Mouse (Mus musculus): ENCODE measurements around the gene Ncam1. TPM values are rescaled to one million over a fixed set of nuclear protein-coding genes. Genes with fewer than 3 reads are reported as not detected.
A peak's percentile ranks its signal among the peaks of the same experiment; 100 is the strongest.

The Ncam1 gene
- polyA plus RNA-seq, 1 experiment, result 6.9 TPM

- H3K4me3 ChIP-seq (replicated peaks; ENCODE audit: control insufficient read depth, low read depth, low read length), result no peak overlapping the region
- H3K4me1 ChIP-seq (ENCODE audit: control insufficient read depth, insufficient read depth, low read length), result no peaks in the 10 kb centered on the region
- 57% methylated on average over 4 of the region's 4 CpGs for WGBS
- no peak overlapping the region for H3K27ac ChIP-seq (ENCODE audit: control insufficient read depth, insufficient read depth, low read depth, low read length, poor library complexity)
- TF ChIP-seq CTCF (IDR thresholded peaks at IDR 0.05; ENCODE audit: control insufficient read depth, insufficient read depth, low read length) (no peak), POLR2A (IDR thresholded peaks at IDR 0.05; ENCODE audit: borderline replicate concordance, control insufficient read depth, low read depth, low read length) (no peak)
Measured at GRCm38 (mm10) chr9:49745696-49746095, 53.0 kb downstream of the Ncam1 start.

DNA sequence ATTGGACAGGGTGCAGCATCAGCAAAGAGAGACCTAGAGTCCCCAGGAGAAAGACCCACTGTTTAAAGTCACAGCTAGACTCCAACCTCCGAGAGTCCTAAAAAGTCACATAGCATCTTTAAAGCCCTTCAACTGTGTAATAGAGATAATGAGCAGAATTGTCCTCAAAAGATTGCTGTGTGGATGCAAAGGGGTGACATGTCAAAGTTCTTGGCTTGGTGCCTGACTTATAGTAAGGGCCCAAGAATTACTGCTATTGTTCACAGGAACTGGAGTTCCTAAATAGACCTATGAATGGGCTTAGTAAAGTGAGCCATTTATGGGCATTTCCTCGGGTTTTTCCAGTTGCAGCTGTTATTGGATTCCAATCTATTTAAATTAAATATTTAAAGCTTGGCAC is 54.4 kb downstream of the Ncam1 start:
- Histone ChIP-seq H3K27ac (ENCODE audit: control insufficient read depth, insufficient read depth, low read depth, low read length, poor library complexity) (no peak overlapping the region), H3K4me1 (ENCODE audit: control insufficient read depth, insufficient read depth, low read length) (no peaks in the 10 kb centered on the region), H3K4me3 (replicated peaks; ENCODE audit: control insufficient read depth, low read depth, low read length) (no peak overlapping the region)
- TF ChIP-seq CTCF (IDR thresholded peaks at IDR 0.05; ENCODE audit: control insufficient read depth, insufficient read depth, low read length), result no peak
- no peak for TF ChIP-seq POLR2A (IDR thresholded peaks at IDR 0.05; ENCODE audit: borderline replicate concordance, control insufficient read depth, low read depth, low read length)
- 67% methylated on average over 2 of the region's 2 CpGs for WGBS

DNA sequence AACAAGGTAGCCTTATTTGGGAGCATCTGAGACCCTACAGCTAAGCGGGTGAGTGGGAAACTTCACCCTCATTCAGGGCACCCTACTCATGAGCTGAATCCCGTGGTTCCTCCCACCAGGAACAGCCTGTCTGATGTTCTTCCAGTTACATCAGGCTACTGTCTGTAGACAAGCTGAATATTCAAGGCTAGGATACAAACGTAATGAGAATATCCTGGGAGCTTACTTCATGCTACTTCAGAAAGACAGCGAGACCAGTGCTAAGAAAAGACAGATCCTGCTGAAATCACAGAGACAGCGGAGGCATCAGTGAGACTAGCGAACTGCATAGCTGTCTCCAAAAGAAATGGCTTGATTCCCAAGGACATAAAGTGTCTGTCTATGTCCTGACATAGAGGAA is 58.8 kb downstream of the Ncam1 start:
- Histone ChIP-seq H3K4me1 (ENCODE audit: control insufficient read depth, insufficient read depth, low read length) (no peaks in the 10 kb centered on the region; the same call in 1 of the 2 replicates), H3K4me3 (replicated peaks; ENCODE audit: control insufficient read depth, low read depth, low read length) (no peak overlapping the region), H3K27ac (ENCODE audit: control insufficient read depth, insufficient read depth, low read depth, low read length, poor library complexity) (no peak overlapping the region)
- no peak for TF ChIP-seq CTCF (IDR thresholded peaks at IDR 0.05; ENCODE audit: control insufficient read depth, insufficient read depth, low read length)
- no peak for TF ChIP-seq POLR2A (IDR thresholded peaks at IDR 0.05; ENCODE audit: borderline replicate concordance, control insufficient read depth, low read depth, low read length)
- 80% methylated on average over 6 of the region's 6 CpGs for WGBS

- Histone ChIP-seq H3K27ac (ENCODE audit: control insufficient read depth, insufficient read depth, low read depth, low read length, poor library complexity) (no peak overlapping the region), H3K4me3 (replicated peaks; ENCODE audit: control insufficient read depth, low read depth, low read length) (no peak overlapping the region), H3K4me1 (ENCODE audit: control insufficient read depth, insufficient read depth, low read length) (peaks cover 1% of the 10 kb centered on the region)
- TF ChIP-seq CTCF (IDR thresholded peaks at IDR 0.05; ENCODE audit: control insufficient read depth, insufficient read depth, low read length) (no peak), POLR2A (IDR thresholded peaks at IDR 0.05; ENCODE audit: borderline replicate concordance, control insufficient read depth, low read depth, low read length) (no peak)
- 77% methylated on average over 1 of the region's 1 CpGs for WGBS
Measured at GRCm38 (mm10) chr9:49738546-49738945, 60.2 kb downstream of the Ncam1 start.

- WGBS, result 59% methylated on average over 6 of the region's 6 CpGs
- Histone ChIP-seq H3K27ac (ENCODE audit: control insufficient read depth, insufficient read depth, low read depth, low read length, poor library complexity) (no peak overlapping the region), H3K4me3 (replicated peaks; ENCODE audit: control insufficient read depth, low read depth, low read length) (no peak overlapping the region), H3K4me1 (ENCODE audit: control insufficient read depth, insufficient read depth, low read length) (peaks cover 1% of the 10 kb centered on the region)
- no peak for TF ChIP-seq CTCF (IDR thresholded peaks at IDR 0.05; ENCODE audit: control insufficient read depth, insufficient read depth, low read length)
Measured at GRCm38 (mm10) chr9:49737166-49737565, 61.6 kb downstream of the Ncam1 start.

DNA sequence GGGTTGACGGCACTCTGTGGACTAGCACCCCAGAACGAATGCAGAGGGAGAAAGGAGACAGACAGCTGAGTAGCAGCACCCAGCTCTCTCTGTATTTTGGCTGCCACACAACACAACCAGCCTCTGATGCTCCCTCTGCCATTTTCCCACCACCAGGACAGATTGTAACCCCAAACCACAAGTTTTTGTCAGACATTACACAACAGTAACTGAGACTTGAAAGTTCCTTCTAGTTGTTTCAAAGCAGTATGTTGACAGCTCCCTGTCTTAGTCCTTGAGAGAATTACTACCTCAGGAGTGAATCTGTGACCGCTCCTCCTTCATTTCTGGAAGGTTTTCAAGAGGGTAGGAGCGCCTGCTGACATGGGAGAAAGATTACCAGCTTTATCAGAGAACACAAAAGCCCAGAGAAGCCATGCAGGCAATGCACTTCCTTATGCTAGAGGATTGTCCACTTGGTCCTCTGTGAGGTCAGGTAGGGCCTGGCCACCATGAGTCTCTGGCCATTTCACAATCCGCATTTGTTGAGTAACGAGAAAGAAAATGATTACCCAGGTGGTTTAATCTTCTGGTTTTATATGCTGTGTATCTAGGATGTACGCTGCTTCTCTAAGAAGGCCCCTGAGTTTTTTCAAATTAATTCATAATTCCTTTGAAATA is 64.2 kb downstream of the Ncam1 start:
- TF ChIP-seq POLR2A (IDR thresholded peaks at IDR 0.05; ENCODE audit: borderline replicate concordance, control insufficient read depth, low read depth, low read length), result no peak
- TF ChIP-seq CTCF (IDR thresholded peaks at IDR 0.05; ENCODE audit: control insufficient read depth, insufficient read depth, low read length), result no peak
- WGBS, result 56% methylated on average over 7 of the region's 7 CpGs
- H3K4me1 ChIP-seq (ENCODE audit: control insufficient read depth, insufficient read depth, low read length), result peaks cover 1% of the 10 kb centered on the region
- H3K27ac ChIP-seq (ENCODE audit: control insufficient read depth, insufficient read depth, low read depth, low read length, poor library complexity), result peak overlapping the region; percentile 76
- no peak overlapping the region for H3K4me3 ChIP-seq (replicated peaks; ENCODE audit: control insufficient read depth, low read depth, low read length)

- Histone ChIP-seq H3K4me3 (replicated peaks; ENCODE audit: control insufficient read depth, low read depth, low read length) (no peak overlapping the region), H3K27ac (ENCODE audit: control insufficient read depth, insufficient read depth, low read depth, low read length, poor library complexity) (no peak overlapping the region; the same call in 1 of the 2 replicates), H3K4me1 (ENCODE audit: control insufficient read depth, insufficient read depth, low read length) (peaks cover 1% of the 10 kb centered on the region)
- 65% methylated on average over 5 of the region's 5 CpGs for WGBS
- no peak for TF ChIP-seq CTCF (IDR thresholded peaks at IDR 0.05; ENCODE audit: control insufficient read depth, insufficient read depth, low read length)
- no peak for TF ChIP-seq POLR2A (IDR thresholded peaks at IDR 0.05; ENCODE audit: borderline replicate concordance, control insufficient read depth, low read depth, low read length)
Measured at GRCm38 (mm10) chr9:49733726-49734125, 65.0 kb downstream of the Ncam1 start.

GRCm38 (mm10) chr9:49729479-49729878 is 69.2 kb downstream of the Ncam1 start:
- WGBS, result 56% methylated on average over 3 of the region's 3 CpGs
- no peak for TF ChIP-seq POLR2A (IDR thresholded peaks at IDR 0.05; ENCODE audit: borderline replicate concordance, control insufficient read depth, low read depth, low read length)
- TF ChIP-seq CTCF (IDR thresholded peaks at IDR 0.05; ENCODE audit: control insufficient read depth, insufficient read depth, low read length), result no peak
- Histone ChIP-seq H3K4me1 (ENCODE audit: control insufficient read depth, insufficient read depth, low read length) (peaks cover 1% of the 10 kb centered on the region), H3K27ac (ENCODE audit: control insufficient read depth, insufficient read depth, low read depth, low read length, poor library complexity) (no peak overlapping the region), H3K4me3 (replicated peaks; ENCODE audit: control insufficient read depth, low read depth, low read length) (no peak overlapping the region)

- H3K4me3 ChIP-seq (replicated peaks; ENCODE audit: control insufficient read depth, low read depth, low read length), result no peak overlapping the region
- TF ChIP-seq POLR2A (IDR thresholded peaks at IDR 0.05; ENCODE audit: borderline replicate concordance, control insufficient read depth, low read depth, low read length), result no peak
- TF ChIP-seq CTCF (IDR thresholded peaks at IDR 0.05; ENCODE audit: control insufficient read depth, insufficient read depth, low read length), result no peak
- 74% methylated on average over 8 of the region's 8 CpGs for WGBS
- no peak overlapping the region for H3K27ac ChIP-seq (ENCODE audit: control insufficient read depth, insufficient read depth, low read depth, low read length, poor library complexity)
- H3K4me1 ChIP-seq (ENCODE audit: control insufficient read depth, insufficient read depth, low read length), result no peaks in the 10 kb centered on the region; the same call in 1 of the 2 replicates
Measured at GRCm38 (mm10) chr9:49728211-49728610, 70.5 kb downstream of the Ncam1 start.
